Mouse (Mus musculus) adrenal gland, adult 8-10 months (tissue): ENCODE results near the gene Slx4. TPM values are rescaled to one million over a fixed set of nuclear protein-coding genes. Genes with fewer than 3 reads are reported as not detected.
"Not testable (repeated sequence)": the region's sequence is repeated elsewhere in the genome, so short reads cannot be mapped to it uniquely, and the experiment has no call there.

Experiments used
- DNase-seq: peaks from one replicate; pipeline ENCODE4 v3.0.0; 2022
- total RNA-seq, 4 experiments: library from RNA; stranded (reverse); gene quantifications; 2 replicates each; pipeline ENCODE4 v1.2.4; 2022

The Slx4 gene
- 10 to 100 TPM; 22.0 to 41.0 (median 29.6) TPM for total RNA-seq

- peak; percentile 94 for DNase-seq
Observed at GRCm38 (mm10) chr16:4003489-4004398, at the start of gene Slx4. TSS of gene Slx4 (minus strand) at chr16:4003770.

- DNase-seq: no peak
Observed at GRCm38 (mm10) chr16:4052601-4053000, 49.0 kb upstream of the Slx4 start.

- DNase-seq: no peak
Observed at GRCm38 (mm10) chr16:4045524-4045923, 42.0 kb upstream of the Slx4 start.

- DNase-seq: no peak
Observed at GRCm38 (mm10) chr16:4044093-4044492, 40.5 kb upstream of the Slx4 start.

- no peak for DNase-seq
Observed at GRCm38 (mm10) chr16:4041646-4042045, 38.1 kb upstream of the Slx4 start.

- no peak for DNase-seq
Observed at GRCm38 (mm10) chr16:4040206-4040605, 36.6 kb upstream of the Slx4 start.

GRCm38 (mm10) chr16:4037690-4038089, 34.1 kb upstream of the Slx4 start:
- no peak for DNase-seq

GRCm38 (mm10) chr16:4036807-4037206, 33.2 kb upstream of the Slx4 start, which contains the start of gene Dnase1:
TSS of gene Dnase1 (plus strand) at chr16:4036942.
- no peak for DNase-seq

- DNase-seq: no peak
Observed at GRCm38 (mm10) chr16:4035575-4035974, 32.0 kb upstream of the Slx4 start.

GRCm38 (mm10) chr16:4034476-4034875, 30.9 kb upstream of the Slx4 start:
- DNase-seq: no peak

- DNase-seq: no peak
Observed at GRCm38 (mm10) chr16:4033971-4034370, 30.4 kb upstream of the Slx4 start.

GRCm38 (mm10) chr16:4032341-4032748, 28.8 kb upstream of the Slx4 start:
- DNase-seq: peak; percentile 74

- DNase-seq: no peak
Observed at GRCm38 (mm10) chr16:4031441-4032274, 28.1 kb upstream of the Slx4 start.

GRCm38 (mm10) chr16:4030501-4030900, 26.9 kb upstream of the Slx4 start:
- no peak for DNase-seq

- DNase-seq: no peak
Observed at GRCm38 (mm10) chr16:4029371-4029841, 25.8 kb upstream of the Slx4 start.

GRCm38 (mm10) chr16:4027211-4027610, 23.6 kb upstream of the Slx4 start:
- DNase-seq: no peak

- no peak for DNase-seq
Observed at GRCm38 (mm10) chr16:4026672-4027071, 23.1 kb upstream of the Slx4 start.

GRCm38 (mm10) chr16:4022719-4023118, 19.1 kb upstream of the Slx4 start:
- no peak for DNase-seq

- no peak for DNase-seq
Observed at GRCm38 (mm10) chr16:4021241-4021640, 17.7 kb upstream of the Slx4 start.

- not testable (repeated sequence) for DNase-seq
Observed at GRCm38 (mm10) chr16:4017466-4017865, 13.9 kb upstream of the Slx4 start.

GRCm38 (mm10) chr16:4016786-4017185, 13.2 kb upstream of the Slx4 start:
- not testable (repeated sequence) for DNase-seq

- no peak for DNase-seq
Observed at GRCm38 (mm10) chr16:4014040-4014668, 10.6 kb upstream of the Slx4 start.
